Mouse (Mus musculus): ENCODE results near the gene Gm5431. TPM values are rescaled to one million over a fixed set of nuclear protein-coding genes. Genes with fewer than 3 reads are reported as not detected.

Gene Gm5431
- polyA plus RNA-seq, 1 experiment from 2014 or later, result 0.28 TPM

Other genes starting within 250 kb of the Gm5431 start
- 729 and 806 TPM in 2 replicates for gene Rack1, start 101.9 kb downstream of the Gm5431 start, polyA plus RNA-seq (2015; fragmentation: Nextera tagmentation; extraction: Ambion mirVana)
- gene Trim41, start 84.9 kb downstream of the Gm5431 start, polyA plus RNA-seq (2015; fragmentation: Nextera tagmentation; extraction: Ambion mirVana), result 8.3 and 8.7 TPM in 2 replicates
- gene Trim7, start 76.1 kb downstream of the Gm5431 start, polyA plus RNA-seq (2015; fragmentation: Nextera tagmentation; extraction: Ambion mirVana), result 1.0 and 1.1 TPM in 2 replicates
- gene Gm12184, start 75.6 kb downstream of the Gm5431 start, polyA plus RNA-seq (2015; fragmentation: Nextera tagmentation; extraction: Ambion mirVana), result 3.4 and 3.6 TPM in 2 replicates
- gene Irgm1, start 30.5 kb downstream of the Gm5431 start, polyA plus RNA-seq (2015; fragmentation: Nextera tagmentation; extraction: Ambion mirVana), result 3.9 and 4.3 TPM in 2 replicates
- gene Psme2b, start 44.0 kb upstream of the Gm5431 start, polyA plus RNA-seq (2015; fragmentation: Nextera tagmentation; extraction: Ambion mirVana), result 2.1 and 9.1 TPM in 2 replicates
- gene Olfr56, start 76.7 kb upstream of the Gm5431 start, polyA plus RNA-seq (2015; fragmentation: Nextera tagmentation; extraction: Ambion mirVana), result not detected in 2 replicates
- gene 9930111J21Rik1, start 77.2 kb upstream of the Gm5431 start, polyA plus RNA-seq (2015; fragmentation: Nextera tagmentation; extraction: Ambion mirVana), result 0.29 and 0.48 TPM in 2 replicates
- gene Gm12185, start 90.0 kb upstream of the Gm5431 start, polyA plus RNA-seq (2015; fragmentation: Nextera tagmentation; extraction: Ambion mirVana), result 0.07 TPM in 1 of 2 replicates, not detected in the other
- gene Tgtp1, start 92.0 kb upstream of the Gm5431 start, polyA plus RNA-seq (2015; fragmentation: Nextera tagmentation; extraction: Ambion mirVana), result not detected in 2 replicates
- 0.20 and 0.61 TPM in 2 replicates for gene 9930111J21Rik2, start 149.0 kb upstream of the Gm5431 start, polyA plus RNA-seq (2015; fragmentation: Nextera tagmentation; extraction: Ambion mirVana)
- gene Tgtp2, start 162.0 kb upstream of the Gm5431 start, polyA plus RNA-seq (2015; fragmentation: Nextera tagmentation; extraction: Ambion mirVana), result 0.11 and 0.30 TPM in 2 replicates
- gene Ifi47, start 174.4 kb upstream of the Gm5431 start, polyA plus RNA-seq (2015; fragmentation: Nextera tagmentation; extraction: Ambion mirVana), result 0.72 and 1.8 TPM in 2 replicates
- 0.07 TPM in 1 of 2 replicates, not detected in the other for gene Olfr1396, start 212.7 kb upstream of the Gm5431 start, polyA plus RNA-seq (2015; fragmentation: Nextera tagmentation; extraction: Ambion mirVana)
- gene Olfr1395, start 240.1 kb upstream of the Gm5431 start, polyA plus RNA-seq (2015; fragmentation: Nextera tagmentation; extraction: Ambion mirVana), result 0.08 TPM in 1 of 2 replicates, not detected in the other

Measured in embryonic facial prominence, embryonic 13.5 days (tissue).